Mouse (Mus musculus) embryo, embryonic 10 days (tissue): ENCODE measurements at regions not wholly inside any gene's neighbourhood (a gene's known extent, or its start where the extent isn't known, plus 50 kb on each side); places are given as distances from the start of the nearest gene placed in this dataset.

Experiments used
- DNase-seq: peaks from one replicate; pipeline ENCODE4 v3.0.0-alpha.2; 2015; ENCODE audit warnings: low spot score

- no peak for DNase-seq
These were observed 52.0 kb upstream of the 4930432M17Rik start for GRCm38 (mm10) chr3:121618561-121618960.

- DNase-seq: no peak
These were observed 52.4 kb upstream of the 4930432M17Rik start for GRCm38 (mm10) chr3:121618161-121618560.

GRCm38 (mm10) chr3:121617351-121617750 is 53.2 kb upstream of the 4930432M17Rik start:
- no peak for DNase-seq

GRCm38 (mm10) chr3:121616075-121616474 is 54.5 kb upstream of the 4930432M17Rik start:
- DNase-seq: no peak

GRCm38 (mm10) chr3:121614741-121615140 is 55.8 kb upstream of the 4930432M17Rik start:
- no peak for DNase-seq

- DNase-seq: peak; percentile 44
These were observed 57.3 kb upstream of the 4930432M17Rik start for GRCm38 (mm10) chr3:121613224-121613623.

GRCm38 (mm10) chr3:121609845-121610244 is 60.7 kb upstream of the 4930432M17Rik start:
- DNase-seq: no peak

- no peak for DNase-seq
These were observed 61.5 kb upstream of the 4930432M17Rik start for GRCm38 (mm10) chr3:121609090-121609489.

GRCm38 (mm10) chr3:121604737-121605136 is 65.8 kb upstream of the 4930432M17Rik start:
- DNase-seq: no peak

GRCm38 (mm10) chr3:121604081-121604480 is 66.5 kb upstream of the 4930432M17Rik start:
- no peak for DNase-seq

- DNase-seq: no peak
These were observed 67.7 kb upstream of the 4930432M17Rik start for GRCm38 (mm10) chr3:121602826-121603370.

- DNase-seq: no peak
These were observed 68.4 kb upstream of the 4930432M17Rik start for GRCm38 (mm10) chr3:121602082-121602561.

GRCm38 (mm10) chr3:121600841-121601240 is 68.6 kb upstream of the Slc44a3 start:
- no peak for DNase-seq

GRCm38 (mm10) chr3:121600388-121600787 is 68.2 kb upstream of the Slc44a3 start:
- DNase-seq: no peak

GRCm38 (mm10) chr3:121597988-121598387 is 65.8 kb upstream of the Slc44a3 start:
- DNase-seq: no peak

- DNase-seq: no peak
These were observed 65.0 kb upstream of the Slc44a3 start for GRCm38 (mm10) chr3:121597203-121597602.

GRCm38 (mm10) chr3:121594580-121594979 is 62.4 kb upstream of the Slc44a3 start:
- DNase-seq: no peak

GRCm38 (mm10) chr3:121593598-121594117 is 61.5 kb upstream of the Slc44a3 start:
- no peak for DNase-seq

- DNase-seq: no peak
These were observed 60.9 kb upstream of the Slc44a3 start for GRCm38 (mm10) chr3:121593143-121593542.

GRCm38 (mm10) chr3:121589494-121589885 is 57.3 kb upstream of the Slc44a3 start:
- DNase-seq: no peak

- peak; percentile 86 for DNase-seq
These were observed 56.7 kb upstream of the Slc44a3 start for GRCm38 (mm10) chr3:121588737-121589493.

GRCm38 (mm10) chr3:121585306-121585705 is 53.1 kb upstream of the Slc44a3 start:
- DNase-seq: no peak

GRCm38 (mm10) chr3:121584736-121585151 is 52.5 kb upstream of the Slc44a3 start:
- no peak for DNase-seq
